Mouse (Mus musculus) adrenal gland, postnatal 10 days (tissue): ENCODE results near the gene Zfp354c. TPM values are rescaled to one million over a fixed set of nuclear protein-coding genes. Genes with fewer than 3 reads are reported as not detected.

ENCODE experiments used
- DNase-seq: peaks from one replicate; pipeline ENCODE4 v3.0.0; 2021; ENCODE audit warnings: mixed read lengths
- long read RNA-seq, 2 experiments: library from polyadenylated mRNA; stranded (forward); transcript quantifications; one replicate each; pipeline ENCODE4 v2.0.0; 2021
- total RNA-seq, 2 experiments: library from RNA; stranded (reverse); gene quantifications; 2 replicates each; pipeline ENCODE4 v1.2.3; 2021

Zfp354c gene
- total RNA-seq, result 1 to 10 TPM; 8.2 to 9.5 TPM
- long read RNA-seq, experiment 1, full-length matches to known transcripts, result 1 of 1 reads
- long read RNA-seq, experiment 1, partial matches to known transcripts, result 0 of 1 reads
- long read RNA-seq, experiment 1, other reads (novel, unspliced or antisense), result 0 of 1 reads
- long read RNA-seq, experiment 2, full-length matches to known transcripts, result 1 of 3 reads
- long read RNA-seq, experiment 2, partial matches to known transcripts, result 0 of 3 reads
- long read RNA-seq, experiment 2, other reads (novel, unspliced or antisense), result 2 of 3 reads

DNA sequence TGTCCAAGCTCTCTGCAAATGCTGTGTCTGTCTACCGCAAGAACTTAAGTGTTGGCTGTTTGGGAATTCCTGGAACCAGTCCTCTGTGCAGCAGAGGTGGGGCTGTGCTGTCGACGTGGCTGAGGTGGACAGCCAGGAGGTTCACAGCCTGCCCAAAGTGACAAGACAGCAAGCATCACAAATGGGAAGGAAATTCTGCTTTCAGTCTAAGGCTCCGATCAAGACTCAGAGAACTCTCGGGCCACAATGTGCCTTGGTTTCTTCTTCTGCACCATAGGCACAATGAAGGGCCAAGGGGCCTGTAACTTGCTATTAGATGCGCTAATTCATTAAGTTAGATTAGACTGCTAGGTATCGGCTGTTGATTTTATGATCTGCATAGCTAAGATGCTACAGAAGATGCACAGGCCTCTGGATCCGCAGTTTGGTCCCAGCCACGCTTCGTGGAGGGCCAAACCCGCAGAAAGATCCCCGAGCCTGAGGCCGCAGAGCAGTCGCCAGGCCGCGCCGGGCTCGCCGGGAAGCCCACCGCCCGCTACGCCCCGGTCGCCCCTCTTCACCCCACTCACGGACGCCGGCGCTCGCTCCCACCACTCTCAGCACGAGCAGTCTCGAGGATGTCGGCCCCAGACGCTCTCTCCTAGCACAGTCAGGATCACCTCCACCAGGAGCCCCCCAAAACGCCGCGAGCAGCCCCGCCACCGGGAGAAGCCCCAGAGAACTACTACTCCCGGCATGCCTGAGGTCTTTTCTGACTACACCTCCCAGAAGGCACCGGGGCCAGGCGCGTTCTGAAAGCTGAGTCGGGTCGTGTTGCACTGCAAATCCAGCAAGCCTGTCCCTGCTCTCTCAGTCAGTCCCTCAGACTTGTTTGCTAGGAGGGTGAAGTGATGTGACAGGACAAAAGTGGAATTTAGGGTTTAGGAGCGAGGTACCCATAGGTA, at the start of gene Zfp354c:
TSS of gene Zfp354c (minus strand) at position 715 of the 944 bp plus-strand sequence.
- DNase-seq, result peak; percentile 89

DNA sequence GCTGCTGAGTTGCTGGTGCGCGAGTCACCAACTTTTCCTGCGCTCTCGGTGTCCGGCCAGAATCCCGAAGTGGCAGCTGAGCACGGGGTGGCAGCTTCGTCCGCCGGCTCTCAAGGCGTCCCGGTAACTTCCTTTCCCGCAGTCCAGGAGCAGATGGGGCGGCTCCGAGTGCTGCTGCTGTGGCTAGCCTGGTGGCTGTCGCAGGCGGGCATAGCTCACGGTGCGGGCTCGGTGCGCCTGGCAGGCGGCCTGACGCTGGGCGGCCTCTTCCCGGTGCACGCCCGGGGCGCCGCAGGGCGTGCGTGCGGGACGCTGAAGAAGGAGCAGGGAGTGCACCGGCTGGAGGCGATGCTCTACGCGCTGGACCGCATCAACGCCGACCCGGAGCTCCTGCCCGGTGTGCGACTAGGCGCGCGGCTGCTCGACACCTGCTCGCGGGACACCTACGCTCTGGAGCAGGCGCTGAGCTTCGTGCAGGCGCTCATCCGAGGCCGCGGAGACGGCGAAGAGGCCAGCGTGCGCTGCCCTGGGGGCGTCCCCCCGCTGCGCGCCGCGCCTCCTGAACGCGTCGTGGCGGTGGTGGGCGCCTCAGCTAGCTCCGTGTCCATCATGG, 23.6 kb upstream of the Zfp354c start:
- peak; percentile 24 for DNase-seq

DNA sequence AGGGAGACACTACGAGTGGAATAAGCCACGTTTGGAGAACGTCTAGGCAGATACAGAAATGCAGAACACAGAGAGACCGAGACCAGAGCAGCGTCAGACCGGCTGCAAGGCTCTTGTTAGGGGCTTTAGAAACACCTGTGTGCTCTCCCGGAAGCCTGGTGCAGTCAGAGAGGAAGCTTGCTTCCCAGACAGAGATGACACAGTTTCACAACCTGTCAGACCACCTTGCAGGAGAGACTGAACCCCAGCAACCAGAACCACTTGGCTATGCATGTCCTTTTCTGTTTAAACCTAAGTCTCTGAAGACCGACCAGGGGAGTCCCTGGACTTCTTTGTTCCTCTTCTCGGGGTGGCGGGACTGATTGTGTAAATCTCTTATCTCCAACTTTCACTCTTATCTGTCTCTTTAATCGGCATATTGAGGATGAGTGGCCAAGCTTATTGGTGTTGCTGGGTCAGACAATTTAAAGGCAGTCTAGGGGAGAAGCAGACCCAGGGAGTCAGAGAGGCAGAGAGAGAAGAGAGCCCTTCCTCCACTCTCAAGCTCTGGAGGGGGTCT, 22.7 kb upstream of the Zfp354c start, which contains the start of gene Grm6:
TSS of gene Grm6 (plus strand) at position 509 of the 559 bp plus-strand sequence.
- no peak for DNase-seq

DNA sequence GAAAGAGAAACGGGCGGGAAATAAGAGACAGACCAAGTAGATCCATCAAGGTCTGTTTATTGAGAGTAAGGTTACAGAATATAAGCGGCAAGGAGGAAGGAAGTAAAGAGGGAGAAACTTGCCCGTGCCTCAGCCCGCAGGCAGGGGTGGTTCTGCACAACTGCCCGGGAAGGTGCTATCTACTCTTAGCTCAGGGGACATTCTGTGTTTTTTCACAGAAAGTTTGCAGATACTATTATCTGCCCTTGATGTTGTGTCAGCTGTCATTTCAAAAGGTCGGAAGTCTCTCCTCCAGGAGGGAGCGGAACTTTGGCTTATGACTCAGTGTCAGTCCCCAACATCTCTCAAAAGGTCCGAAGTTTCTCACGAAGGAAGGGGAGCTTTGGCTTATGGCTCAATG, 21.8 kb upstream of the Zfp354c start:
- no peak for DNase-seq

DNA sequence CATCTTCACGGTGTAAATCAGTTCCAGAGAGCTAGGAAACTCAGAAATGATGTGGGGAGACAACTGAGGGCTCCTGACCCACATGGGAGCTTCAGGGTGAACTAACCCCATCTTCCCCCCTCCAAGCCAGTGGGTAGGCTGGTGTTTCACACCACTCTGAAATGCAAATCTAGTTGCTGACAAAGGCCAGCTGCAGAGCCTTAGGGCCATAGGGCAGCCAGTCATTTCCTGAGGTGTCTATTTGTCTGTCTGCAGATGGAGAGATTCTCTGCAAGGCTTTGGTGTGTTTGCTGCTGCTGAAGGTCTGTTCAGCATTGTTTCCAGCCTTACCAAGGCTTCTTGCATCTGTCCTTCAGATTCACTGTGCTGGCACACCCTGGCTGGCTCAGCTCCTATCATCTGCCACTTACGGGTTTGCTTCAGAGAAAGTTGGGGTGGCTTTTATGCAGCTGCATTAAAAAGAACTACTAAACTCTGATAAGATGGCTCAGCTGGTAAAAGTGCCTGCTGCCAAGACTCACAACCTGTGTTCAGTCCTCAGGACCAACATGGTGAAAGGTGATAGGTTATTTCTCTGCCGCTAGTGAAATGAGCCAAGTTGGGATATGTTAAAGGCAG, 21.1 kb upstream of the Zfp354c start:
- peak; percentile 27 for DNase-seq

DNA sequence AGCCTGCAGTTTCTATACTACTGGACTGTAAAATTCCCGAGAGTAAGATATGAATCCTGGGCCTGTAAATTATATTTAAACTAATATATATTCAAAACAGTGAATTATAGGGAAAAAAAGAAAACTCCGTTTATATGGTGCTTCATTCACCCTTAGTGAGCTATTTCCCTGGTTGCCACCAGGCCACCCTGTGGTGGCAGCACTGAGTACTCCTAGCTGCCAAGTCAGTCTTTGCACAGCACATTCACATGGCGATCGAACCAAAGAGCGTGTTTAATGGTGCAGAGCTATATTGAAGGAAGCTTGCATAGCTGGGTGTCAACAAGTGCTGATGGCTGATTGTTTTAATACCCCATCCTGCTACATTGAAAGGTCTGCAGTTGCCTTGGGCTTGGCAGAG, 19.5 kb upstream of the Zfp354c start:
- no peak for DNase-seq

DNA sequence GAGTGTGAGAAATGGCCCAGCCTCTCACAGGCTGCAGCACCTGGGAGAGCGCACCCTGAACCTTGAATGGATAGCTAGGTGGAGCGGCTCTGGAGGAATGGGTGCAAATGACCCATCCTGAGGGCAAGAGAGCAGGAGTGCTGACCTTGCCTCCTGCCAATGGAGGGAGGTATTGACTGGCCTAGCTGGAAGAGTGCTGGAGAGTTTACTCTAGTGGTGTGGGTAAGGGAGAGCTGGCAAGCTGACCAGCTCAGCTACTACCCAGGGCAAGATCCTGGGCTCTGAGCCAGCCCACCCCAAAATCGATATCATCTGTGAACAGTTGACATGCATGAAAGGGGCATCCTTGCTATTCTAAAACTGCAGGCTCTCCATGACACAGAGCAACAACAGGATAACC, 18.4 kb upstream of the Zfp354c start:
- DNase-seq, result peak; percentile 23

DNA sequence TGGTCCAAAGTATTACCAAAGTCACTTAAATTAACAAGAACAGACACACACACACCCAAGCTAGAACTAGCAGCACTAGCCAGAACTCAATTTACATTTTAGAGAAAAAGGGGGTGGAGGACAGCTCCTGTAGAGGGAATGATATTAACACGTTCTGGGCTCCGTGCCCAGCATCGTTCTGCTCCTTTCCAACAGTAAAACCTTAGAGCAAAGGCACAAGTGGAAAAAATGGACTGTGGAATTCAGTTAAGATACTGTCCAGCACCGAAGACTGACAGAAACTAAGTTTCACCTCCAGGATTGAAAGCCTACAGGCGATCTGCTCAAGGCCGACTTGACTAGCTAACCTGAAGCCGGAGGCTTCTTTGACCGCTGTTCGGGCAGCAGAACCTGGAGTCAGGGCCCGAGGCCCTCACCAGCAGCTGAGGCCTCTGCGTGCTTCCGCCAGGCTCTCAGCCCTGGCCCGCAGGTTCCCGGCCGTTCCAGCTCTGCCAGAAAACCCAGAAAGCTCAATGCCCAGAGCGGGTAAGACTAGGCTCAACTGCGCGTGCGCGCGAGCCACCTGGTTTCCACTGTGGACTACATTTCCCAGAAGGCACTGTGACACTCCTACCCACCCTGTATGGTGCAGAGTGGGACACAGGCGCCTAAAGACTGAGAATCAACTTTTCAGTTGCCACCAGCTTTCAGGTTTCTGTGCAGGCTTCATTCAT, 13.7 kb upstream of the Zfp354c start, which contains the start of gene Zfp879:
TSS of gene Zfp879 (minus strand) at position 530 of the 713 bp plus-strand sequence.
- peak; percentile 91 for DNase-seq

DNA sequence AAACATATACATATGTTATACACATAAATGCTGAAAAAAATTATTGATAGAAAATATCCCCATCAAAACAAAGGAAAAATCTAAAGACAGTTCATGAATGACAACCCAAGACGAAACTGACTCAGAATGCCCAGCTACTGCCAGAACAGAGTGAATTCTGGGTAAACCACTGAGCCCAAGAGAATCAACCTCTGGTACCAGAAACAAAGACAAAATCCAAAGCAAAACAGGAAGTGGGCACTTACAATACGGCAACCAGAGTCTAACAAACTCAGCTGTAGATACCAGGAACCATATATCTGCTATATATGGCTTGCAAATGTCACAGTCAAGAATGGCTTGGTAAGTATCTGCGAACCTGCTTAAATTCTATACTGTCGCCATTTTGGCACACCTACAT, 8.2 kb upstream of the Zfp354c start:
- no peak for DNase-seq

DNA sequence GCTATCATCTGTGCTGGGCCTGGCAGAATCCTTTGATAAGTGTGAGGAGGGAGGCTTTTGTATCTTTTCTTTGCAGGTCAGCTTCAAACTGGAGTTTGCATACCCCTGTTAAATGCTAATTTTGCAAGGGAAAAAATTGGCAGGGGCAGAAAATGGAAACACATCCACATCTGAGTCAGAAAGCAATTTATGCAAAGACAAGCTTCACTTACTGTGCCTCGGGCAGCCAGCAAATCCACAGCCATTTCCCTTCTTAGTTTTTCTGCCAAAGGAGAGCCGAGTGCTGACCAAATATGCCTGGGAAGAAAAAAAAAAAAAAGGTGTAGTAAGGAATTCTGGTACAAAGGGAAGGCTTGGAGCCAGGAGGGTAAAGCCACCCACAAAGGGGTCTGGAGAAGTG, 1.3 kb downstream of the Zfp354c start:
- no peak for DNase-seq

DNA sequence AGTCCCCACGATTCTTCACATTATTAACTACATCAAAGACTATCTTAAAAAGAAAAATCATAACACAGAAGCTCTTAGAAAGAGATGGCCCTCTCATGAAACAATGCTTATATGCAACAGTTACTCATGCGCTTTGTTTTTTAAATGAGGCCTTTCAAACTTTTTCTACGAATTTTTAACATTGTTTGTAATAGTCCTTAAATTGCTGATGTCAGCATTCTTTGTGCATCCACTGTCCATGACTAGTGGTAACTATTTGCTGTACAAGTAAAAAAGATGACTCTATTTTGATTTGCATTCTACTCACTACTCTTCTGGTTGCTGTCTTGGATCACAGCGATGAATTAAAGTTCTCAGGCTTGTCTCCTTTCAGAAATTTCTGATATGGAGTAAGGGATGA, 13.3 kb downstream of the Zfp354c start:
- no peak for DNase-seq

DNA sequence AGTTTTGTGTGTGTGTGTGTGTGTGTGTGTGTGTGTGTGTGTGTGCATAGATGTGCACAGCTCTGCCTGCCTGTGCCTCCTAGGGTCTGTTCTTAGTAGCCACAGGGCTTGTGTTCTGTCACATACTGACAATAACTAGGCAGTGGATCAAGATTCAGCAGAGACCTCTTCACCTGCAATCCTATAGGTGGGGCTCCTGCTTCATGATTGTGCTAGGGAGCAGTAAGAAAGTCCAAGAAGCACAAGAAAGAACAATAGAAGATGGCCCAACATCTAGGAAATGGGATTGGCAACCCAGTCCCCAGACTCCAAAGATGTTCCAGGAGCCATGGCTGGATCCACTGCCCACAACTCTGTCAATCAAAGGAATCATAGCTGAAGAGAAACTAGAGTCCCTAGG, 28.7 kb downstream of the Zfp354c start:
- DNase-seq, result no peak

DNA sequence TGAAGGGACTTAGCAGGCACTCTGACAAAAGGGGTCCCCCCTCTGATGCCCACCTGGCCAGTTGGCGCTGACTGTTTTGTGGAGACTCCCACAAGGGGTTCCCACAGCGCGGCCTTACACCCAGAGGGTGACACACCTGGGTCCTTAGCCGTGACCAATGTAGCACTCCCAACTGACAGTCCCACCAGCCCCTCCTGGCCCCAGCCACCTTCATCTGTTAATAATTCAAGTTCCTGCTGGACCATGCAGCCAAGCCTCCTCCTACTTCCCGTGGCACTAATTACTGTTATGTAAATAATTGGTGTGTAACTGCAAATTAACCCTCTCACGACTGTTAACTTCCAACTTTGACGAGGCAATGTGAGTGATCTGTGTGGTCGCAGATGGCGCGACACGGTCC, 29.9 kb downstream of the Zfp354c start:
- DNase-seq, result no peak

DNA sequence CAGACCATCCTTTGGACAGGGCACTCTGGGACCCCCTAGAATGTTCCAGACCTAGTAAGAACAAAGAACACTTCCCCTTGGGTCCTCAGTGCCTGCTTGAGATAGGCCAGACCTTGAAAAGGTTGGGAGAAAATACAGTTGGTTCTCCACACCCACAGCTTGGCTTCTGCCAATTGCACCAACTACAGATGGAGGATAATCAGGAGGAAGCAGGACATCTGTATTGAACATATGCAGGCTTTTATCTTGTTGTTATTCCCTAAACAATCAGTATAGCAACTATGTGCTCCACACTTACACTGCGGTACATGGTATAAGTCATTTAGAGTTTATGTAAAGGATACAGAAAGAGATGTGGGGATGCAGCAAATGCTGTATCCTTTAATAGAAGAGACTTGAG, 56.5 kb downstream of the Zfp354c start:
- no peak for DNase-seq

DNA sequence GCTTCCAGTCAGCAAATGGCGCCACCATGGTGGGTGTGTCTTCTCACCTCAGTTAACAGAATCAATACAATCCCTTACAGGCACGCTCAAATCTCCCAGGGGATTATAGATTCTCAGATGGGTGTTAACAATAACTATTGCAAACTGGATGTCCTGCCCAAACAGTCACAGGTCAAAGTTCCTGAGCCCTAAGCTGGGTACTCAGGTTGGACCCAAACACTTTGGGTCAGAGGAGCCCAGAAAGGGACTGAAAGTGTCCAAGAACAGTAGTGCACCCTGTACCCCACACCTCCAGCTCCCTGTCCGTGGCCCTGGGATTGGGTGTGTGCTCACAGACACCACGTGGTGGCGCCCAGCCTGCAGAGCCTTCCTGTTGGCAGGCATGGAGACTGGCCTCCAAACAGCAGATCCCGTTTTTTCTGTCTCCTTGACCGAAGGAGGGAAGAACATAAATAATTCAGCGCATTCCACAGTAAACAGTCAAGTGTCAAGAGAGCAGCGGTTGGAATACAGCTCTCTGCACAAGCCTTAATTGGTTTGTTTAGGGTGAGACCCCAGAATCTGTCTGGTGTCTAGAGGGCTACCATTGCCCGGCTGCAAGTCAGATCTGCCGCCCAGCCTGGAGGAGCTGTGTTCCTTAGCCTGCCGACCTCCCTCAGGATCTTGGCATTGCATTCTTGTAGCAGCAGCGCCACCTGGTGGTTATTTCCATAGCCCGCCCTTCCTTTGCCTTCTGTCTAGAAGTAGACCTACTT, 58.4 kb downstream of the Zfp354c start:
- DNase-seq, result peak; percentile 93

DNA sequence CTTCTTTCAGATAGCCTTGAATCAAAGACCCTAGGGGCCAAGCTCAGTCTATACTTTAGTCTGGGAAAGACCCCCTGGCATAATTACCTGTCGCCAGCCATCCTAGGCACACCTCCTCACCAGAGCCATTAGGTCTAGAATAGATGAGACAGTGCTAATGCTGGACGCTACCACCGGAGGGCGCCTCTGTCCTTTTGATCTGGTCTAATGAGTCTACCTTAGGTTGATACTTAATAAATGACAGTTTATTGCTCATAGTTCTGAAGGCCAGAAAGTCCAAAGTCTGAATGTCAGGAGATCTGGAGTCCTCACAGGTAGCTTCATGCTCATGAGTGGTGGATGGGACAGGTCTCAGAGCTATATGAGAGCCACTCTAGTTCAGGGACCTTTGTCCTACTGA, 60.5 kb downstream of the Zfp354c start:
- DNase-seq, result peak; percentile 71

DNA sequence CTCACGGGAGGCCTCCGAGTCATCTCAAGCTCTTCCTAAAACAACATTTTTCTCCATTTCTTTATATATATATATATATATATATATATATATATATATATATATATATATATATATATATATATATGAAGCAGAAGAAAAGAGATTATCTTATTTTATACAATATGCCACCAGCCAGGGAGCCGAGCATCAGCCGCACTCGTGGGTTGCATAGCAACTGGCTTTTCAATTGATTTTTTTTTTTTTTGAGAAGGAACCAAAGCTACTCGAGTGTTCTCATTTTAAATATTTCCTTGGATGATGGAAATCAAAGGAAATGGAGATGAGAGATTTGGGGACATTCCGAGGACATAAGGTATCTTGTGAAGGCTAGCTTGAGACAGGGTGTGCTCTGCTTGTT, 61.1 kb downstream of the Zfp354c start:
- DNase-seq, result no peak
